Mouse (Mus musculus) midbrain, embryonic 11.5 days (tissue): ENCODE results near the gene Sergef. TPM values are rescaled to one million over a fixed set of nuclear protein-coding genes. Genes with fewer than 3 reads are reported as not detected.
"Not testable (repeated sequence)": the region's sequence is repeated elsewhere in the genome, so short reads cannot be mapped to it uniquely, and the experiment has no call there.

Experiments
- ATAC-seq: fragments of 200-750 bp; cut with Nextera tagmentation; 2 replicates; pipeline ENCODE4 v1.8.0; 2017; ENCODE audit warnings: moderate TSS enrichment, moderate library complexity; ENCODE audit not compliant: low FRiP score
- DNase-seq: peaks from one replicate; pipeline ENCODE4 v3.0.0; 2015; ENCODE audit warnings: low spot score; ENCODE audit errors: missing footprints
- H3K27ac ChIP-seq: fragments of 300-500 bp; sonication (generic); 2 replicates; pipeline ENCODE4 v1.5.1; 2014; ENCODE audit warnings: low read depth, low read length
- H3K27me3 ChIP-seq: fragments of 300-500 bp; sonication (generic); 2 replicates; pipeline ENCODE4 v1.6.1; 2014; ENCODE audit warnings: mild to moderate bottlenecking, low read length, moderate library complexity, mixed read lengths; ENCODE audit not compliant: control insufficient read depth, insufficient read depth
- H3K36me3 ChIP-seq: fragments of 300-500 bp; sonication (generic); 2 replicates; pipeline ENCODE4 v1.6.1; 2014; ENCODE audit warnings: mild to moderate bottlenecking, low read length, moderate library complexity, mixed read lengths; ENCODE audit not compliant: control insufficient read depth, insufficient read depth
- H3K4me1 ChIP-seq: fragments of 300-500 bp; sonication (generic); 2 replicates; pipeline ENCODE4 v1.6.1; 2014; ENCODE audit warnings: low read length; ENCODE audit not compliant: control insufficient read depth, insufficient read depth
- H3K4me2 ChIP-seq: fragments of 300-500 bp; sonication (generic); 2 replicates; pipeline ENCODE4 v1.6.1; 2014; ENCODE audit warnings: mild to moderate bottlenecking, moderate library complexity
- H3K4me3 ChIP-seq: fragments of 300-500 bp; sonication (generic); 2 replicates; pipeline ENCODE4 v1.5.1; 2014; ENCODE audit warnings: low read depth, low read length
- H3K9ac ChIP-seq: fragments of 300-500 bp; sonication (generic); 2 replicates; pipeline ENCODE4 v1.6.1; 2014; ENCODE audit warnings: low read length
- H3K9me3 ChIP-seq: fragments of 300-500 bp; sonication (generic); 2 replicates; pipeline ENCODE4 v1.6.1; 2016; ENCODE audit warnings: low read length; ENCODE audit not compliant: control insufficient read depth
- WGBS: fragments of 180-500 bp; shearing (Covaris S2); extraction: QIAGEN DNeasy Blood & Tissue Kit; methylation state at CpG from one replicate; pipeline ENCODE4 v1.1.7; 2014; 5-methylcytosine and 5-hydroxymethylcytosine counted together
- polyA plus RNA-seq: library from polyadenylated mRNA; unstranded; fragments of >200 nt; fragmentation: Nextera tagmentation; extraction: Ambion mirVana; gene quantifications from 2 replicates; pipeline ENCODE4 v1.2.1, GENCODE M21; 2014

Gene Sergef
- polyA plus RNA-seq, 1 experiment from 2014 or later = 15.7 TPM

DNA sequence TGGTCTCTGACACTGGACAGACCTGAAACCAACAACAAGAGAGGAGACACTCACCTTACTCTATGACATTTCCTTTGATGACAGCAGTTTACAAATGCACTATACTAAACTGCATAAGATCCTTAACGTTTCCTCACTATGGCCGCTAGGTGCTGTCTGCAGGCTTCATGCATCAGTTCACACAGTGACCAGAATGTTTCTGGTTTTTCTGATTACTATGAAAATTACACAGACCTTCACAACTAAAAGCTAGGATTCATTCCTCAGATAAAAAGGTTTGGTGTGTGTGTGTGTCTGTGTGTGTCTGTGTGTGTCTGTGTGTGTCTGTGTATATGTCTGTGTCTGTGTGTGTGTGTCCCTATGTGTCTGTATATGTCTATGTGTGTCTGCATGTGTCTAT lies 63.7 kb downstream of the Sergef start:
- 78% methylated on average over 2 of the region's 2 CpGs for WGBS
- Histone ChIP-seq H3K27ac (no peak overlapping the region), H3K27me3 (no peaks in the 10 kb centered on the region), H3K36me3 (no peaks in the 10 kb centered on the region), H3K4me2 (no peak overlapping the region), H3K9me3 (no peaks in the 10 kb centered on the region), H3K4me1 (peaks cover 5% of the 10 kb centered on the region; the same call in 1 of the 2 replicates), H3K4me3 (no peak overlapping the region), H3K9ac (no peak overlapping the region)
- ATAC-seq (no peak), DNase-seq (peak; percentile 68)

DNA sequence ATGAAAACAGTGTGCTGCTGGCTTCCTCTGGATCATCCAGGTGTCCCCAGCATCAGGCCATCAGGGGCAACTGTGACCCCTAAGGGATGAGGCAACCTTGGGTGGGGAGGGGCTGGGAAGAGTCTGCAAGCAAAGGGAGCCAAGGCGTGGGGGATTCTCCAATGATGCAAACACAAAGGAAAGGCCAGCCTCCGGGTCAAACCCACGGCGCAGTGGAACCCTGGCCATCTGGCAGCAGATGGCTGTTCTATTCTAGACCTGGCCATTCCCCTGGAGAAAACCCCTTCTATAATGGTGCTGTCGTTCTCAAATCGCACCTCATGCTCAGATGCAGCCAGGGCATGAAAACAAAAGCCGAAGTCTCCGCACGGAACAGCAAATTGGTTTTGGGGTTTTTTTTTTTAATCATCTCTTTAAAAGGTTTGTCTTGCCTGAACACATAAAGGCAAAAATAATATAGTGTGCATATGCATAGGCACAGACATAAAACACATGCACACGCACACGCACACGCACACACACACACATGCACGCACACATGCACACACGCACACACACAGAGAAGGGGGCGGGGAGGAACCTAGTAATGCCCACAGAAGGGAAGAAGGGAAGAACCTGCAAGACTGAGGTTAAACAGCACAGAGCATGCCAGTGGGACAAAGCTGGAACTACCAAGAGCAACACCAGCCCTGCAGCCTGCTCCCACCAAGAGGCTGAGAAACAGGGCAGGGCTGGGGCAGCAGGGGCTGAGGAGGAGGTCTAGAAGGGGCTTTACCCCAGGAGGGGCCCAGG lies 66.6 kb downstream of the Sergef start:
- ATAC-seq = peak; percentile 57; the same call in 1 of the 2 replicates
- H3K9me3 ChIP-seq = no peaks in the 10 kb centered on the region
- WGBS = 69% methylated on average over 15 of the region's 15 CpGs

DNA sequence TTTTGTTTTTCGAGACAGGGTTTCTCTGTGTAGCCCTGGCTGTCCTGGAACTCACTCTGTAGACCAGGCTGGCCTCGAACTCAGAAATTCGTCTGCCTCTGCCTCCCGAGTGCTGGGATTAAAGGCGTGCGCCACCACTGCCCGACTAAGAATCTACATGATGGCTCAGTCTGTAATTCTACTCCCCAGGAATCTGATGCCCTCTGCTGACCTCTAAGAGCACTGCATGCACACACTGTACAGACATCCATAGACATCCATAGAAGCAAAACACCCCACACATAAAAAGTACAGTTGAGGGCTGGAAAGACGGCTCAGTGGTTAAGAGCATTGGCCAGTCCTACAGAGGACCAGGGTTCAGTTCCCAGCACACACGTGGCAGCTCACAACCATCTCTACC lies 70.1 kb downstream of the Sergef start:
- peak; percentile 83 for DNase-seq
- H3K27me3 ChIP-seq = not testable (repeated sequence)

More for the DNA sequence above, 66.6 kb downstream of the Sergef start:
- peak; percentile 85 for DNase-seq
- H3K36me3 ChIP-seq = no peaks in the 10 kb centered on the region
- H3K27me3 ChIP-seq = no peaks in the 10 kb centered on the region
- no peak overlapping the region for H3K4me2 ChIP-seq
- no peak overlapping the region for H3K4me3 ChIP-seq
- no peak overlapping the region for H3K9ac ChIP-seq
- peak overlapping the region; percentile 67 for H3K27ac ChIP-seq
- peaks cover 5% of the 10 kb centered on the region; the same call in 1 of the 2 replicates for H3K4me1 ChIP-seq

DNA sequence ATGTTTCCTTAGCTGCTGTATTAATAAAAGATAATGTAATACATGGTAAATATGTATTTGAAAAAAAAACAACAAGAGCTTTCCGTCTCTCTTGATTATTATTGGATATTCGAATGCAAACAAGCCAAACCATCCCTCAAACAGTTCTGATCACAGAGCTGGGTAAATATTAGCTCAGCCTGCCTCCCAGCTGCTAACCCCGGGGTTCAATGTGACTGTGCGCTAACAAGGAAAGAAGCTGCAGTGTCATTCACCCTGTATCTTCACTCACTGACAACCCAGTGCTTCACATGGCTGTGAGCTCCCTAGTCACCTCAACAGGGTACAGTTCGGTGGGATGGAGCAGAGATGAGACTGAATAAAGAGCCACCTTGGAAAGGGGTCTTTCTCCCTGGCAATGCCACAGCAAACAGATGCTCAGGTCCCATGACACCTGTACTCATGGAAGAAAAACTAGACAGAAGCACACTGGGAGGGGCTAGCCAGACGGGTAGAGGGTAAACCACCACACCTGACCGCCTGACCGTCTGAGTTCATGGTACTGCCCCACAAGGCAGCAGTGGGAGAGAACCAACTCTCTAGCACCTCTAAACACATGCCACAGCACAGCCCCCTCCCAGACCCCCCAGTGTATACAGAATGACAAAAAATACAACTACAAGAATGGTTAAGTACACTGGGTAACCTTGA lies 73.1 kb downstream of the Sergef start:
- no peak overlapping the region for H3K4me2 ChIP-seq
- no peak for ATAC-seq
- peak; percentile 10 for DNase-seq
- 87% methylated on average over 8 of the region's 8 CpGs for WGBS
- H3K4me1 ChIP-seq = no peaks in the 10 kb centered on the region
- H3K27me3 ChIP-seq = no peaks in the 10 kb centered on the region
- H3K9me3 ChIP-seq = no peaks in the 10 kb centered on the region
- no peaks in the 10 kb centered on the region for H3K36me3 ChIP-seq
- no peak overlapping the region for H3K27ac ChIP-seq
- H3K9ac ChIP-seq = no peak overlapping the region
- no peak overlapping the region for H3K4me3 ChIP-seq

More for the DNA sequence above, 70.1 kb downstream of the Sergef start:
- H3K27ac ChIP-seq, ATAC-seq, H3K4me1 ChIP-seq, H3K4me2 ChIP-seq, H3K9ac ChIP-seq, H3K36me3 ChIP-seq, H3K4me3 ChIP-seq, H3K9me3 ChIP-seq: not testable (repeated sequence)
- WGBS = 69% methylated on average over 9 of the region's 9 CpGs

DNA sequence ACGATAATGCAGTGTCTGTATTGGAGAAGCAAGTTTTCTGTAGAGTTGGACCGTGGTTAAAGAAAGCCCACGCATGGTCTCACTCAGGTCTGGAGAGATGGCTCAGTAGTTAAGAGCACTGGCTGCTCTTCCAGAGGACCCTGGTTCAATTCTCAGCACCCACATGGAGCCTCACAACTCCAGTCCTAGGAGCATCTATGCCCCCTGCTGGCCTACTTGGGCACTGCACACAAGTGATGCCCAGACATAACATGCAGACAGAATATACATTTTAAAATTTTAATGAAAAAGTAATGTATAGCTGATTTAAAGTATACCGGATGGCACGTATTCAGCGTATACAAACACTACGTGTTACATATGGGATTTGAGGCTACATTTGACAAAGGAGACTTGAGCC lies 74.2 kb downstream of the Sergef start:
- no peak overlapping the region for H3K9ac ChIP-seq
- peak; percentile 28 for DNase-seq
- no peak overlapping the region for H3K4me3 ChIP-seq
- no peak for ATAC-seq
- H3K36me3 ChIP-seq = no peaks in the 10 kb centered on the region
- H3K4me2 ChIP-seq = no peak overlapping the region
- no peaks in the 10 kb centered on the region for H3K27me3 ChIP-seq
- WGBS = 98% methylated on average over 7 of the region's 7 CpGs
- H3K27ac ChIP-seq = no peak overlapping the region
- no peaks in the 10 kb centered on the region for H3K4me1 ChIP-seq
- H3K9me3 ChIP-seq = no peaks in the 10 kb centered on the region

DNA sequence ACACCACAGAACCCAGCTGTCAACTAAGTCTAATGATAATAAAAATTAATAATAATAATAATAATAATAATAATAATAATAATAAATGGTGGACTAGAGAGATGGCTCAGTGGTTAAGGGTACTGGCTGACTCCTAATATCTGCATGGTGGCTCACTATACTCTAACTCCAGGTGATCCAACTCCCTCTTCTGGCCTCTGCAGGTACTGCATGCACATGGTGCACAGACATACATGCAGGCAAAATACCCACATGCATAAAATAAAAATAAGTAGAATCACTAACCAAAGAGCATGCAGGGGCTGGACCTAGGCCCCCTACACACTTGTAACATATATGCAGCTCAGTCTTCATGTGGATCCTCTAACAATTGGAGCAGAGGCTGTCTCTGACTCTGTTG lies 75.8 kb downstream of the Sergef start:
- H3K9me3 ChIP-seq = no peaks in the 10 kb centered on the region
- no peak overlapping the region for H3K27ac ChIP-seq
- no peak overlapping the region for H3K9ac ChIP-seq
- no peaks in the 10 kb centered on the region for H3K27me3 ChIP-seq
- no peak overlapping the region for H3K4me3 ChIP-seq
- ATAC-seq (no peak), DNase-seq (peak; percentile 72)
- H3K36me3 ChIP-seq = no peaks in the 10 kb centered on the region
- H3K4me2 ChIP-seq = no peak overlapping the region
- H3K4me1 ChIP-seq = no peaks in the 10 kb centered on the region

DNA sequence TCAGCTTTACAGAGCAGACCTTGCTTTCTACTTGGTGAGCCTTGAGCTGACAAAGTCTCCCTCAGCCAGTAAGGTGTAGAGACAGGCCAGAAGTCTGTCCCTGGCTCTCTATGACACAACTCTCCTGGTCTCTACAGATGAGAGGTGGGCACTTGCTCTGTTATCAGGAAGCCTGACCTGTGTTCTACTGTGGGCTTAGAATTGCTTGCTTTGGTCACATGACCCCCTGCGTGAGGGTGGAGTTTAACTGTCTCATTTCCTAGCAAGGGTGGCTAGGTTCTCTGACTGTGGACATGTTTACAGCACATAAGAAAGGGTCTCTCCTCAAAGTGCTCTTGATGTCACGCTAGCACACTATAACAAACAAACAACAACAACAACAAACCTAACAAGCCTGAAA lies 79.5 kb downstream of the Sergef start:
- no peaks in the 10 kb centered on the region for H3K27me3 ChIP-seq
- no peaks in the 10 kb centered on the region; the same call in 1 of the 2 replicates for H3K4me1 ChIP-seq
- no peak overlapping the region for H3K4me2 ChIP-seq
- H3K27ac ChIP-seq = no peak overlapping the region
- WGBS = 87% methylated on average over 2 of the region's 2 CpGs
- H3K36me3 ChIP-seq = no peaks in the 10 kb centered on the region
- H3K9ac ChIP-seq = no peak overlapping the region
- DNase-seq (peak; percentile 66), ATAC-seq (no peak)
- H3K4me3 ChIP-seq = no peak overlapping the region
- no peaks in the 10 kb centered on the region for H3K9me3 ChIP-seq

DNA sequence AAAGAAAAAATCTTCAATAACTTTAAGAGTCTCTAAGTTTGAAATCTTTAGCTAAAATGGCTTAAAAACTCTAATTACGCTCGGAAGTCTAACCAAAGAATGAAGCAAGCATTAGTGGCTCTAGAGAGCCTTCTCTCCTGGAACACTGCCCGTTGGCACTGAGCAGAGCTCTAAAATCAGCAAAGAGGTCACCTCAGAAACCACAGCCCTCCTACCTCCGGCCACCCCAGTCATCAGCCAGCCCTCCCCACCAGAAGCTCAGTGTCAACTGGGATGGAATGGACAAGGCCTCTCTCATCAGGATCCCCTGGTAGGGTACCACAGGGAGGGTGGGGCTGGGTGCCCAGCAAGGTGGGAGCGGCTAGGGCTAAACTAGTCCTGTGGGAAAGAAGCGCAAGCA lies 80.0 kb downstream of the Sergef start:
- peak; percentile 31 for DNase-seq
- Histone ChIP-seq H3K9ac (no peak overlapping the region), H3K36me3 (no peaks in the 10 kb centered on the region), H3K27me3 (no peaks in the 10 kb centered on the region), H3K4me1 (no peaks in the 10 kb centered on the region; the same call in 1 of the 2 replicates), H3K9me3 (no peaks in the 10 kb centered on the region), H3K27ac (no peak overlapping the region), H3K4me2 (no peak overlapping the region), H3K4me3 (no peak overlapping the region)
- 94% methylated on average over 6 of the region's 6 CpGs for WGBS
- ATAC-seq = no peak

DNA sequence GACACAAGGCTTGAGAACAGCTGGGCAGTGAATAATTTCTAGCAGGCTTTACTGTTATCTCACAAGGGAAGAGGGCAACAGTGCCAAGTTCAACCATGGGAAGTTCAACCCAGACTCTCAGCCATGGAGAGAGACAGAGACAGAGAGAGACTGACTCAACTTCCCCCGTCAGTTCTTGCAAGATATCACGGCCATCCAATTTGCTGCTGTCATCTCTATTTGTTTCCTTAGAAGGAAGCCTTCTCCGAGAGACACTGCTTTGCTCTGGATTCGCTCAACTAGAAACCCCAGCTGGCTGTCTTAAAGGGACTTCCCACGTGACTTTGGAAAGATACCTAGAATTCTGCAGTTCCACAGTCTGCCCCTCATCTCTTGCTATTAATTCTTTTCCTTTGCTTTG lies 80.6 kb downstream of the Sergef start:
- Histone ChIP-seq H3K9ac (no peak overlapping the region), H3K27me3 (no peaks in the 10 kb centered on the region), H3K27ac (no peak overlapping the region), H3K4me3 (no peak overlapping the region), H3K36me3 (no peaks in the 10 kb centered on the region), H3K4me2 (no peak overlapping the region), H3K4me1 (no peaks in the 10 kb centered on the region; the same call in 1 of the 2 replicates), H3K9me3 (no peaks in the 10 kb centered on the region)
- DNase-seq (no peak), ATAC-seq (no peak)
- WGBS = 82% methylated on average over 5 of the region's 5 CpGs
